Mouse (Mus musculus) stomach, postnatal 0 days (tissue): Measurements from ENCODE around the gene Tnni2.

Source experiments
- CTCF ChIP-seq: IDR thresholded peaks from 2 replicates; pipeline ENCODE4 v1.5.1; 2016; ENCODE audit warnings: antibody characterized with exemption, low read depth, mild to moderate bottlenecking, moderate library complexity
- EP300 ChIP-seq: optimal IDR thresholded peaks from 2 replicates; pipeline ENCODE3; 2016; ENCODE audit warnings: antibody characterized with exemption

DNA sequence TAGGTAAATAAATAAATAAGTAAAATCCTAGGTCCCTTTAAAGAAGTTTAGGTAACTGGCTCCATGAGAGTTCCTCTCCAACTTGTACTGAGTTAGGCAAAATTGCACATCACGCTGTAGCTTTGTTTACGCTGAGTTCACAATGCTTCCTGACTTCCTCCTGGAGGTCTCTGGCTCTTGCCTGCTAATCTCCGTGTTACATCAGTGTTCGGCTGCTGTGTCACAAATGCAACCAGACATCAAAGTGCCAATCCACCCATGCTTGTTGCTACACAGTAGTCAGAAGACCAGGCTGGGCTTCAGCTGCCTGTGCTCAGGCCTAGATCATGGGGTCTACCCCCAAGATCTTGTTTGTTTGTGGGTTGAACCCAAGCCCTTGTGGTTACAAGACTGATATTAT, 38.0 kb upstream of the Tnni2 start:
- TF ChIP-seq CTCF (no peak), EP300 (no peak)
